Mouse (Mus musculus): Measurements from ENCODE around the gene Ece2.

DNA sequence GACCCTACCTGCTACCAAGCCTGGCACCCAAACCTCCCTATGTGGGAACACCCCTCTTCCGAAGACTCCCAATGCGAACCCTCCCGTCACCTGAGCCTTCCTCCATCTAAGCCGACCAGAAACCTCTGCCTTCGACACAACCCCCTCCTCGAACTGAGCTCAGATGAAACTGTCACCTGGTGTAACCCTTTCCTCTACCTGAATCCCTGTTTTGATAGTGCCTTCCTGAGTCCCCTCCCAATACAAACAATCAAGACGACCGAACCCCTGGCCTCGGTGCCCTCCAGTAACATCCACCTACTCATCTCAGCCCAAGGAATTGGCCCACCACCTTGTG lies 9.3 kb upstream of the Ece2 start:
- TF ChIP-seq CTCF (IDR thresholded peaks at IDR 0.05; ENCODE audit: control insufficient read depth, insufficient read depth, insufficient replicate concordance, low read depth, low read length) (no peak), POLR2A (IDR thresholded peaks at IDR 0.05; ENCODE audit: control insufficient read depth, low read depth, low read length) (no peak)

Measured in testis, adult 2 months (tissue).